Mouse (Mus musculus) gastrocnemius, postnatal 14 days (tissue): ENCODE measurements around the gene Efemp2. TPM values are rescaled to one million over a fixed set of nuclear protein-coding genes. Genes with fewer than 3 reads are reported as not detected.

ENCODE experiments used
- DNase-seq: peaks from one replicate; pipeline ENCODE4 v3.0.0; 2021; ENCODE audit warnings: mixed read lengths
- intact Hi-C: fragments of 180-260 bp; cut with DNase I; formaldehyde crosslinking; loops from one replicate; pipeline ENCODE4 v1.15.1; 2025; ENCODE audit warnings: low total_unique reads
- total RNA-seq, 2 experiments: library from RNA; stranded (reverse); gene quantifications; 2 replicates each; pipeline ENCODE4 v1.2.3; 2021

Gene Efemp2
- total RNA-seq, 2 experiments from 2014 or later, result 14.8 to 21.3 TPM

- intact Hi-C loops, result loop anchor here (2.0 kb wide), 1 partner anchor 35 kb away; no protein-coding TSS in a partner anchor
- peak; percentile 96 for DNase-seq
Measured at GRCm38 (mm10) chr19:5529325-5530137, 55.8 kb downstream of the Efemp2 start.

- intact Hi-C loops, result no loop called here
Measured at GRCm38 (mm10) chr19:5530138-5530524, 56.4 kb downstream of the Efemp2 start.

More at GRCm38 (mm10) chr19:5530138-5530524, 56.4 kb downstream of the Efemp2 start:
- DNase-seq, result no peak

Other genes starting within 250 kb of the Efemp2 start
- 1 to 10 TPM; 6.7 to 7.7 TPM for gene Pacs1, start 200.8 kb upstream of the Efemp2 start, total RNA-seq
- gene Sf3b2, start 178.5 kb upstream of the Efemp2 start, total RNA-seq, result 10 to 100 TPM; 72.1 to 72.6 TPM
- under 1 TPM in 1 of 2 experiments, not detected in 1; 0.16 TPM for gene Gal3st3, start 175.6 kb upstream of the Efemp2 start, total RNA-seq
- gene Catsper1, start 138.2 kb upstream of the Efemp2 start, total RNA-seq, result not detected
- gene Cst6, start 124.4 kb upstream of the Efemp2 start, total RNA-seq, result 1 to 10 TPM; 7.1 to 7.4 TPM
- gene Eif1ad, start 107.2 kb upstream of the Efemp2 start, total RNA-seq, result 10 to 100 TPM; 11.4 to 13.1 TPM
- 100 to 1,000 TPM; 123 to 126 TPM for gene Banf1, start 106.8 kb upstream of the Efemp2 start, total RNA-seq
- 10 to 100 TPM; 28.0 to 39.0 TPM for gene Sart1, start 85.3 kb upstream of the Efemp2 start, total RNA-seq
- under 1 TPM; 0.58 to 0.70 TPM for gene Tsga10ip, start 71.4 kb upstream of the Efemp2 start, total RNA-seq
- gene Drap1, start 49.0 kb upstream of the Efemp2 start, total RNA-seq, result 100 to 1,000 TPM; 550 to 558 TPM
- gene AI837181, start 48.8 kb upstream of the Efemp2 start, total RNA-seq, result 10 to 100 TPM; 45.1 to 48.4 TPM
- not detected for gene Fosl1, start 26.4 kb upstream of the Efemp2 start, total RNA-seq
- gene Ccdc85b, start 16.1 kb upstream of the Efemp2 start, total RNA-seq, result 1 to 10 TPM; 6.4 to 7.2 TPM
- 10 to 100 TPM; 42.0 to 44.8 TPM for gene Fibp, start 13.3 kb upstream of the Efemp2 start, total RNA-seq
- gene Ctsw, start 5.4 kb upstream of the Efemp2 start, total RNA-seq, result not detected
- gene Mus81, start 14.4 kb downstream of the Efemp2 start, total RNA-seq, result 10 to 100 TPM; 23.5 to 27.0 TPM
- 100 to 1,000 TPM; 172 to 240 TPM for gene Cfl1, start 16.5 kb downstream of the Efemp2 start, total RNA-seq
- under 1 TPM; 0.41 to 0.82 TPM for gene 1700020D05Rik, start 29.8 kb downstream of the Efemp2 start, total RNA-seq
- 1 to 10 TPM; 5.7 to 6.5 TPM for gene Snx32, start 36.6 kb downstream of the Efemp2 start, total RNA-seq
- gene Ovol1, start 86.7 kb downstream of the Efemp2 start, total RNA-seq, result not detected
- 1 to 10 TPM; 1.8 to 2.4 TPM for gene Ap5b1, start 94.1 kb downstream of the Efemp2 start, total RNA-seq
- gene Rnaseh2c, start 127.9 kb downstream of the Efemp2 start, total RNA-seq, result 10 to 100 TPM; 39.1 to 46.1 TPM
- 10 to 100 TPM; 22.0 to 25.9 TPM for gene Kat5, start 136.3 kb downstream of the Efemp2 start, total RNA-seq
- 10 to 100 TPM; 17.1 to 21.9 TPM for gene Rela, start 163.5 kb downstream of the Efemp2 start, total RNA-seq
- gene Sipa1, start 189.8 kb downstream of the Efemp2 start, total RNA-seq, result 10 to 100 TPM; 19.3 to 22.4 TPM
- gene Map3k11, start 214.8 kb downstream of the Efemp2 start, total RNA-seq, result 10 to 100 TPM; 16.7 TPM
- 10 to 100 TPM; 15.3 to 17.6 TPM for gene Pcnx3, start 215.0 kb downstream of the Efemp2 start, total RNA-seq
- gene Kcnk7, start 230.4 kb downstream of the Efemp2 start, total RNA-seq, result not detected